Mouse (Mus musculus) pancreas, adult 10 weeks (tissue): ENCODE measurements around the gene Gm2381. TPM values are rescaled to one million over a fixed set of nuclear protein-coding genes. Genes with fewer than 3 reads are reported as not detected.

Experiments used
- polyA plus RNA-seq: library from polyadenylated mRNA; stranded (reverse); fragments of 350-450 nt; fragmentation: Illumina TruSeq; extraction: RNeasy Lipid Tissue Mini Kit (QIAGEN cat#74804); gene quantifications from one replicate; pipeline ENCODE4 v1.2.3, GENCODE M21; 2015; ENCODE audit warnings: low read depth, low replicate concordance; ENCODE audit not compliant: insufficient read depth

The Gm2381 gene
- polyA plus RNA-seq, result not detected

DNA sequence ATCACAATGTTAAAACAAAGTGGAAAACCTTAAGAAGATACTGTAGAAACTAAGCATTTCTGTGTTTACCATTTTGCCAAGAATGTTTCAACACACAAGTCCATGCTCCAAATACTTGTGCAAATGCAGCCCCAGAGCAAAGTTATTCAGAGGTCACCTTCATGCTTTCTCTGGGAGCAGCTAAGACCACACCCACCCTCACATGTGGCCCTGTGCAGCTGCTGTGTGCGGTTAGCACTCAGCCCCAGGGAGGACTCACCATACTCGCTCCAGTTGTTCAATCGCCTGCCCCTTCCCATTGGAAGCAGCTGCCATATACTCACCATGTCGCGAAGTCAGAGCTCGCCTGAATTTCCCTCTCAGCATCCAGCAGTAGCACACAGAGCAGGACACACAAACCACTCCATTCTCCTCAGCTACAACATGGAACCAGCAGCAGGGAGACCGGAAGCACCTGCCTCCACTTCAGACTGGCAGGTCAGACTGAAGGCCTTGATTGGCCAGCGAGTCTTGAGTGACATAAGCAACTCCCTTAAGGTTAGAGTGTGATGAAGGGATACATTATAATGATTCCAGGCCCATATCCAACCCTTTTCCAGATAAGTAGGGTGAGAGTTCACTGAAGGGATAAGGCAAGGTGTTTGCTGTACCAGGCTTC, at the start of gene Gm2381:
Gene Gm2381 (minus strand): TSS at position 434 of the 658 bp plus-strand sequence.

DNA sequence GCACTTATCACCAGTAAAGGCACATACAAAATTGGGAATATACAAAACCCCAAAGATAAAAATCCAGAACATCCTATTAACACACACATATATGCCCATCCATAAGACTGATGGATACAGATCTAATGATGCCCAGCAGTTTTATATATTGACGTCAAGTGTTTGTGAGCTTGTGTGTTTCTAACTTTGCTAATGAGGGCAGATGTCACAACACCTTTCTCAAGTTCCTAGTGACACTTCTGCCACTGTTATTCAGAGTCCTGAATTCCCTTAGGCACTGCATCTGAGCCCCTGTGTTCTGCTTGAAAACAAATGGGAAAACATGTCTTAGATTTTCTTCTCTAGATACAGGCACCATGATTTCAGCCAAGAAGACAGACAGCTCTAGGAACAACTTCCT, 73.6 kb downstream of the Gm2381 start, which contains the start of gene Vmn2r62:
Gene Vmn2r62 (minus strand): TSS at position 101 of the 400 bp plus-strand sequence.

Other genes with a start within 250 kb of the Gm2381 start
- 0.74 TPM for gene Zfp976, start 224.6 kb downstream of the Gm2381 start, polyA plus RNA-seq
- 2.3 TPM for gene Zfp975, start 174.5 kb downstream of the Gm2381 start, polyA plus RNA-seq
- gene Gm17067, start 140.2 kb downstream of the Gm2381 start, polyA plus RNA-seq, result not detected
- gene Vmn2r62, start 73.7 kb downstream of the Gm2381 start, polyA plus RNA-seq, result not detected
- not detected for gene Vmn2r63, start 66.6 kb upstream of the Gm2381 start, polyA plus RNA-seq
- not detected for gene Gm9268, start 151.5 kb upstream of the Gm2381 start, polyA plus RNA-seq
- not detected for gene Zfp936, start 247.0 kb upstream of the Gm2381 start, polyA plus RNA-seq